Mouse (Mus musculus) kidney, embryonic 15.5 days (tissue): ENCODE measurements around the gene Ucp1. TPM values are rescaled to one million over a fixed set of nuclear protein-coding genes. Genes with fewer than 3 reads are reported as not detected.
"Not testable (repeated sequence)": the region's sequence is repeated elsewhere in the genome, so short reads cannot be mapped to it uniquely, and the experiment has no call there.

Source experiments
- ATAC-seq: fragments of 200-750 bp; cut with Nextera tagmentation; replicated peaks from 2 replicates; pipeline ENCODE4 v1.8.0; 2017; ENCODE audit warnings: moderate TSS enrichment; ENCODE audit not compliant: low FRiP score
- H3K27ac ChIP-seq: fragments of 300-500 bp; sonication (generic); 2 replicates; pipeline ENCODE4 v1.5.1; 2015; ENCODE audit warnings: mild to moderate bottlenecking, inconsistent platforms
- H3K27me3 ChIP-seq: fragments of 300-500 bp; sonication (generic); 2 replicates; pipeline ENCODE4 v1.6.1; 2015; ENCODE audit warnings: inconsistent platforms
- H3K36me3 ChIP-seq: fragments of 300-500 bp; sonication (generic); 2 replicates; pipeline ENCODE4 v1.6.1; 2015; ENCODE audit warnings: inconsistent platforms
- H3K4me1 ChIP-seq: fragments of 300-500 bp; sonication (generic); 2 replicates; pipeline ENCODE4 v1.6.1; 2015; ENCODE audit warnings: inconsistent platforms
- H3K4me2 ChIP-seq: fragments of 300-500 bp; sonication (generic); 2 replicates; pipeline ENCODE4 v1.6.1; 2015; ENCODE audit warnings: moderate library complexity, mild to moderate bottlenecking, inconsistent platforms
- H3K4me3 ChIP-seq: fragments of 300-500 bp; sonication (generic); replicated peaks from 2 replicates; pipeline ENCODE4 v1.5.1; 2015; ENCODE audit warnings: mild to moderate bottlenecking, inconsistent platforms
- H3K9ac ChIP-seq: fragments of 300-500 bp; sonication (generic); 2 replicates; pipeline ENCODE4 v1.6.1; 2015; ENCODE audit warnings: mild to moderate bottlenecking, inconsistent platforms
- H3K9me3 ChIP-seq: fragments of 300-500 bp; sonication (generic); replicated peaks from 2 replicates; pipeline ENCODE4 v1.6.1; 2016; ENCODE audit warnings: inconsistent platforms
- WGBS: fragments of 180-500 bp; shearing (Covaris S2); methylation state at CpG from one replicate; pipeline ENCODE4 v1.1.7; 2015; ENCODE audit warnings: mixed read lengths; 5-methylcytosine and 5-hydroxymethylcytosine counted together
- polyA plus RNA-seq: library from polyadenylated mRNA; unstranded; fragments of >200 nt; fragmentation: Nextera tagmentation; extraction: Ambion mirVana; gene quantifications from 2 replicates; pipeline ENCODE4 v1.2.1, GENCODE M21; 2015

Gene Ucp1
- polyA plus RNA-seq, 1 experiment from 2014 or later = not detected

DNA sequence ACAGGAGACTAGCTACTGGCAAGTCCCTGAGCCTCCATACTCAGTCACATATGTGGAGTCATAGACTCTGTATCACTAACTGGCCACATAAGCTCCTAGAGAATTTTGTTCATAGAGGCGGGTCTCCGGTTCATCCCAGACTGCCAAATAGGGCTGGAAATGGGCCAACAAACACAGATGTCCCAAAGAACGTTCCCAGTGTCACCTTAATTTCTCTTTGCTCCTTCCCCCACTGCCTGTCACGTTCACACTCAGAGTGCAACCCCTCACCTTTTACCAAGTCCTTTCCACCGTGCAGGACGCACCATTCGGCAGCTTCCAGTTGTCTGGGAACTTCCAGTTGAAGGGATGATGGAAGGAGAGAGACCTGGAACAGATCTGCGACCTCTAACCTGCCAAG lies 4.8 kb upstream of the Ucp1 start:
- ATAC-seq = no peak
- H3K9me3 ChIP-seq = no peaks in the 10 kb centered on the region
- H3K27me3 ChIP-seq = peaks cover 18% of the 10 kb centered on the region

GRCm38 (mm10) chr8:83297375-83297774 lies 7.2 kb downstream of the Ucp1 start:
- H3K4me3 ChIP-seq = no peak overlapping the region
- ATAC-seq = no peak
- no peak overlapping the region for H3K9ac ChIP-seq
- no peaks in the 10 kb centered on the region for H3K4me1 ChIP-seq
- no peak overlapping the region for H3K4me2 ChIP-seq
- 64% methylated on average over 4 of the region's 4 CpGs for WGBS
- H3K9me3 ChIP-seq = no peaks in the 10 kb centered on the region
- no peaks in the 10 kb centered on the region for H3K36me3 ChIP-seq
- H3K27ac ChIP-seq = no peak overlapping the region
- H3K27me3 ChIP-seq = no peaks in the 10 kb centered on the region

More for the DNA sequence above, 4.8 kb upstream of the Ucp1 start:
- Histone ChIP-seq H3K4me2 (no peak overlapping the region), H3K9ac (no peak overlapping the region), H3K4me1 (peaks cover 9% of the 10 kb centered on the region), H3K27ac (no peak overlapping the region), H3K36me3 (no peaks in the 10 kb centered on the region), H3K4me3 (no peak overlapping the region)
- 82% methylated on average over 8 of the region's 8 CpGs for WGBS

DNA sequence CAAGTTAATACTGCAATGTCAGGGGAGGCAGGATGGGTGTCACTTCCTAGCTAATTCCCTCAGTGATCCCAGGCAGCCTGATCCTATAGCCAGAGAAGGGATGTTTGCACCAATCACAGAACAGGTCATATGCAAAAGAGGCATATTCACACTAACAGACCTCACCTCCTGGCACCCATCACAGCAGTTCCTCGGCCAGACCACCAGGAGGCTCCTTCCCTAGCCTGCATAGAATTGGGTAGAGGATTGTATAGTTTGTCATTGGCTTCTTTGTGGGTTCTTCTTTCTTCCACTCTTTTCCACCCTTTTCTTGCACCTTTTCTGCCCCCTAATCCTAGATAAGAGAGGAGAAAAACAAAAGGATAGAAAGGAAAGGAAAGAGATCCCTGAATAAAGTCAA lies 10.0 kb downstream of the Ucp1 start:
- no peak overlapping the region for H3K4me2 ChIP-seq
- no peaks in the 10 kb centered on the region for H3K9me3 ChIP-seq
- H3K27ac ChIP-seq = no peak overlapping the region
- no peak overlapping the region for H3K9ac ChIP-seq
- no peaks in the 10 kb centered on the region for H3K4me1 ChIP-seq
- H3K36me3 ChIP-seq = no peaks in the 10 kb centered on the region
- ATAC-seq = no peak
- WGBS = 61% methylated on average over 1 of the region's 1 CpGs
- H3K4me3 ChIP-seq = no peak overlapping the region
- no peaks in the 10 kb centered on the region for H3K27me3 ChIP-seq

DNA sequence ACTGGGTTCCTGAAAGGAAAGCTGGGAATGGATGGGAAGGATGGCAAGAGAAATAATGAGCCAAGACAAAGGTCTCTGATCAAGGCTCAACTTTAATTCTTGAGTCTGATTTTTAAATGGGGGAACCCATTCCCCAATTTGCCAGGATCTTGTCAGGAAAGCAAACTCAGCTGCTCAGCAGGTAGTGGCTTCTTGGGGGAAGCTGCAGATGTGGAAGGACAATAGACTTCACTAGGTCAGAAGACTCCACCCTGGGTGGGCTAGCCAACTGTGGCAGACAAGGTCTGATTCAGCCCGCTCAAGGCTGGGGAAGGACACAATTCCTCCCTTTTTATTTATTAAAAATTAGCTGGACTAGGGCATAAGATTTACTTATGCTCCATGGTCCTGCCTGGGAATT lies 14.8 kb downstream of the Ucp1 start:
- Histone ChIP-seq H3K4me1 (no peaks in the 10 kb centered on the region), H3K4me2 (no peak overlapping the region), H3K36me3 (no peaks in the 10 kb centered on the region), H3K27ac (no peak overlapping the region), H3K4me3 (no peak overlapping the region), H3K9me3 (no peaks in the 10 kb centered on the region), H3K9ac (no peak overlapping the region), H3K27me3 (no peaks in the 10 kb centered on the region)
- 100% methylated on average over 1 of the region's 1 CpGs for WGBS
- ATAC-seq = no peak

- Histone ChIP-seq H3K27ac (no peak overlapping the region), H3K27me3 (no peaks in the 10 kb centered on the region)
- no peak for ATAC-seq
These were observed 19.7 kb downstream of the Ucp1 start for GRCm38 (mm10) chr8:83309836-83310235.

DNA sequence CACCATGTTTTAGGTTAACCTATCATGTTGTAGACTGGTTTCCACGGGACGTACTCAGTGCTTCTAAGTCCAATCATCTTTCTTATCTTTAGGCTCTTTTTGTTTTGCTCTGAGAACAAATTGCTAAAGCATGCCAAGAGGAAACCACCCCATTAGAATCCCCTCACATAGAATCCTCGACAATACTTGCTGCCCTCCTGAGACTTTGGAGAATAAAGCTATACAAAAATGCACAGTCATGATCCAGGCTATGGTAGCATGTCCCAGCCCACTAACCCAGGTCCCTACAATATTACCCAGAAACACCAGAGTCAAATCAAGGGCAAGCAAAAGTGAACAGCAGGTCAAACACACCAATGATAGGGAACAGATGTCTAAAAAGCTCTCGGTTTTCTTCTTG lies 24.9 kb downstream of the Ucp1 start:
- H3K4me3 ChIP-seq, H3K4me1 ChIP-seq, H3K9me3 ChIP-seq, ATAC-seq, H3K27me3 ChIP-seq, H3K4me2 ChIP-seq, H3K27ac ChIP-seq, H3K9ac ChIP-seq: not testable (repeated sequence)
- peaks cover 44% of the 10 kb centered on the region for H3K36me3 ChIP-seq
- WGBS = 83% methylated on average over 4 of the region's 4 CpGs

More at GRCm38 (mm10) chr8:83309836-83310235, 19.7 kb downstream of the Ucp1 start:
- 91% methylated on average over 6 of the region's 6 CpGs for WGBS
- Histone ChIP-seq H3K4me2 (no peak overlapping the region), H3K4me1 (no peaks in the 10 kb centered on the region), H3K4me3 (no peak overlapping the region), H3K36me3 (0 out of 2 replicates have a peak, but pooled peaks cover 7% of the 10 kb centered on the region), H3K9ac (no peak overlapping the region), H3K9me3 (no peaks in the 10 kb centered on the region)

- WGBS = 77% methylated on average over 2 of the region's 2 CpGs
- Histone ChIP-seq H3K9ac (no peak overlapping the region), H3K36me3 (peaks cover 44% of the 10 kb centered on the region), H3K4me1 (no peaks in the 10 kb centered on the region), H3K27ac (no peak overlapping the region), H3K4me3 (no peak overlapping the region), H3K27me3 (no peaks in the 10 kb centered on the region), H3K4me2 (no peak overlapping the region), H3K9me3 (no peaks in the 10 kb centered on the region)
- ATAC-seq = no peak
These were observed 25.5 kb downstream of the Ucp1 start for GRCm38 (mm10) chr8:83315691-83316090.

DNA sequence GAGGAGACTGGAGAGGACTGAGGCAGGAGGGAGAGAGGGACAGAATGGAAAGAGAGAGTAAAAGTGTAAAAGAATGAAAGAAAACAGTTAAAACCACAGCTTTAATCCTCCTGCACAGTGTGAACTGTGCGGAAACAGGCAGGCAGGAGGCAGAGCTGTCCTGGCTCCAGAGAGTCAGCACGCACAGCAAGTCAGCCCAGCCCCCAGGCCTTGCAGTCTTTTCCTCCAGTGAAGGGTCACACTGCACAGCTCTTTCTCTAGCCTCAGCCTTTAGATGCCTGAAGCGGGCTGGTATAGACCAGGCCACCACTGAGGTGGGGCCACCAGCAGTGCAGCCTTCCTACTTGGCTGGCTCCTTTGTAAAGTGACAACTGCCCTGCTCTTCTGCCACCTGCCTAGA lies 30.4 kb downstream of the Ucp1 start:
- ATAC-seq = no peak
- H3K27me3 ChIP-seq = no peaks in the 10 kb centered on the region
- H3K36me3 ChIP-seq = peaks cover 58% of the 10 kb centered on the region
- H3K4me1 ChIP-seq = no peaks in the 10 kb centered on the region
- no peak overlapping the region for H3K4me3 ChIP-seq
- H3K4me2 ChIP-seq = no peak overlapping the region
- H3K27ac ChIP-seq = no peak overlapping the region
- no peak overlapping the region for H3K9ac ChIP-seq
- no peaks in the 10 kb centered on the region for H3K9me3 ChIP-seq
- 86% methylated on average over 3 of the region's 3 CpGs for WGBS

DNA sequence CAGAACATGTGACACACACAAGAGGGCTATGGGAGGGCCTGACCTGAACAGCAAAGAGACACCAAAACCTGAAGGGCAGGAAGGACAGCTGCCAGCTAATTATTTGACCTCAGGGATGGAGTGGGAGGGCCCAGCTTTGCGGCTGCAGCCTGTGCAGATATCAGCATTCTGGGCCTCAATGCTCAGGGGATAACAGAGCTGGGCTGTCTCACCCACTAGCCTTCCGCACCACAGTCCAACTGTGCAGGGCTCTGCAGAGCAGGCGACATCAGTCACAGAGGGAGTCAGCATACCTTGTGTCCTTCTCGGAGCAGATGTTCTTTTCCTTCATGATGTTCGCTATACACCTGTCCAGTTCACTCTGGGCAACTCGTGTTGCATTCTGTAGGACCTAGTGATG lies 32.2 kb downstream of the Ucp1 start:
- Histone ChIP-seq H3K36me3 (peaks cover 45% of the 10 kb centered on the region), H3K9me3 (no peaks in the 10 kb centered on the region)

DNA sequence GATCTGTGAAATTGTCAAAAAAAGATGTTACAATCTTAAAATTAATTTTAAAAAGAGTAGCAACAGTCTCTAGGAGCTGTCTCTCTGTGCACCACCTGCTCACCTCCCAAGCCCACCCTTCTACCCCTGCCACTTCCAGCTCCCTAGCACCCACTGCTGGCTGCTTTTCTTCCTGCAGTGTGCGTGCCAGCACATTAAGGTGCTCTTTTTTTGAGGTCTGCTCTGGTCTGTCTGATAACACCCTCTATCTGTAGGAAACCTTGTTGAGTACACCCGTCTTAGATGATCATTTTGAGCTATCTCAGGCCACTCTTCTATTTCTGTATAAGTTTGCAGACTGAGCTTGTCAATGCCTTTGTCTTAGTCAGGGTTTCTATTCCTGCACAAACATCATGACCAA lies 32.9 kb downstream of the Ucp1 start:
- ATAC-seq = no peak
- 81% methylated on average over 2 of the region's 2 CpGs for WGBS
- H3K36me3 ChIP-seq = peaks cover 46% of the 10 kb centered on the region

More for the DNA sequence above, 32.2 kb downstream of the Ucp1 start:
- H3K27ac ChIP-seq = no peak overlapping the region
- ATAC-seq = no peak
- no peak overlapping the region for H3K4me2 ChIP-seq
- H3K4me3 ChIP-seq = no peak overlapping the region
- WGBS = 92% methylated on average over 6 of the region's 6 CpGs
- no peak overlapping the region for H3K9ac ChIP-seq
- no peaks in the 10 kb centered on the region for H3K27me3 ChIP-seq
- H3K4me1 ChIP-seq = no peaks in the 10 kb centered on the region

DNA sequence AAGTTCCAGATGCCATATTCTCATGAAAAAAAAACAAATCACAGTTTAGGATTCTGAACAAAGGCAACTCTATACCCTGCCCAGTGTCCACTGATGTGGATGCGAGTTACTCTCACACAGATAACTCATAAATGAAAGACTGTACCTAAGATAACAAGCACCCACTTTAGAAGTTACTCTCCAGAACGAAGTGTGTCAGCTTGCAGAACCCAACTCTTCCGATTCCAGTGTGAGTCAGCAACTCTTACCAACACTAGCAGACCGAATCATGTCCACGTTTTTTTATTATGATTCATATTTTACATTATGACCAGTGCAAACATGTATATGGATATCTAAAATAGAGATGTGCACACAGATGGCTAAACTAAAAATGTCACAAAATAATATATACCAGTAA lies 37.7 kb downstream of the Ucp1 start:
- Histone ChIP-seq H3K27me3 (no peaks in the 10 kb centered on the region), H3K36me3 (peaks cover 25% of the 10 kb centered on the region), H3K4me1 (peaks cover 5% of the 10 kb centered on the region), H3K27ac (no peak overlapping the region), H3K4me3 (no peak overlapping the region), H3K9ac (no peak overlapping the region), H3K4me2 (no peak overlapping the region), H3K9me3 (no peaks in the 10 kb centered on the region)
- WGBS = 90% methylated on average over 5 of the region's 5 CpGs
- ATAC-seq = no peak

More for the DNA sequence above, 32.9 kb downstream of the Ucp1 start:
- Histone ChIP-seq H3K4me1 (no peaks in the 10 kb centered on the region), H3K9me3 (no peaks in the 10 kb centered on the region), H3K9ac (no peak overlapping the region), H3K4me2 (no peak overlapping the region), H3K27me3 (no peaks in the 10 kb centered on the region), H3K4me3 (no peak overlapping the region), H3K27ac (no peak overlapping the region)

GRCm38 (mm10) chr8:83331567-83331898 lies 41.4 kb downstream of the Ucp1 start:
- Histone ChIP-seq H3K27ac (peak overlapping the region; percentile 60; the same call in 1 of the 2 replicates), H3K4me2 (peak overlapping the region; percentile 94)
- no peak for ATAC-seq

More at GRCm38 (mm10) chr8:83331567-83331898, 41.4 kb downstream of the Ucp1 start:
- Histone ChIP-seq H3K9me3 (no peaks in the 10 kb centered on the region), H3K9ac (peak overlapping the region; percentile 84), H3K27me3 (peaks cover 6% of the 10 kb centered on the region; the same call in 1 of the 2 replicates), H3K4me1 (peaks cover 8% of the 10 kb centered on the region), H3K4me3 (peak overlapping the region; percentile 95), H3K36me3 (peaks cover 20% of the 10 kb centered on the region)
- 12% methylated on average over 7 of the region's 7 CpGs for WGBS
